Mouse (Mus musculus) neural tube, embryonic 10.5 days (tissue): ENCODE data around the gene Sort1.

ENCODE experiments used
- DNase-seq: peaks from one replicate; pipeline ENCODE4 v3.0.0-alpha.2; 2017; ENCODE audit warnings: low spot score; ENCODE audit errors: extremely low spot score

The Sort1 gene

DNA sequence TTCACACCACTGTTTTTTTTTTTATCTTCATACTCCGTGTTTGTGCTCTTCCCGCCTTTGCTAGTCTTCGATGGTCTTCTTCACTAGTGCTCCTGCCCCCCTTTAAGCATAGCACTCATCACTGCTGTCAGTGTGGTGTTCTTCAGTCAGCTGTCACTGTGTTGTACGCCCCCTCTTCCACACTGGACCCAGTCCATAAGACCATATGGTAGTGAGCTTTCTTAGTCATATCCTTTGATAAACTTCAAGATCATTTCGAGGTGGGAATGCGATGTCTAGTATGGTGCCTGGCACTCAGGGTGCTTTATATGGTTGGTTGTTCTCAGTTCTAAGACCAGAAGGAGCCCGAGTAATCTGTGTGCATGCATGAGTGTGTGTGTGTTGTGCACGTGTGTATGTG is 43.4 kb downstream of the Sort1 start:
- DNase-seq: no peak

GRCm38 (mm10) chr3:108327916-108328315 is 44.0 kb downstream of the Sort1 start:
- no peak for DNase-seq

- DNase-seq: no peak
Observed at GRCm38 (mm10) chr3:108328441-108328841, 44.6 kb downstream of the Sort1 start.

DNA sequence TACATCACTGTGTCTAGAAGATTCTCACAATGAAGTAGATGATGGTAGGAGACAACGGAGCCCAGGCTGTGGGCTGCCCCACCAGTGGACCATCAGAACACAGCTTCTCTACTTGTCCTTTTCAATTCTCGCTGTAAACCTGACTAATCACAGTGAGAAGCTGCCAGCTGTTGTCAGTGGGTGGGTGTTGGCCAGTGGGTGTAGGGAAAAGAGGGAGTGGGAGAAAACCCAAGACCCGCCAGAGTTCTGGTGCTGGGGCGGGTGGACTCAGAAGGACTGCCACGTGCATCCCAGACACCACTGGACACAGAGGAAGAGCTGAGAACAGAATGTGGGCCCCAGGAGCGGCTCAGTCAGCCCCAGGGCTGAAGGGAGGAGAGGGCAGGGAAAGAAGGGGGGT is 46.9 kb downstream of the Sort1 start:
- no peak for DNase-seq

DNA sequence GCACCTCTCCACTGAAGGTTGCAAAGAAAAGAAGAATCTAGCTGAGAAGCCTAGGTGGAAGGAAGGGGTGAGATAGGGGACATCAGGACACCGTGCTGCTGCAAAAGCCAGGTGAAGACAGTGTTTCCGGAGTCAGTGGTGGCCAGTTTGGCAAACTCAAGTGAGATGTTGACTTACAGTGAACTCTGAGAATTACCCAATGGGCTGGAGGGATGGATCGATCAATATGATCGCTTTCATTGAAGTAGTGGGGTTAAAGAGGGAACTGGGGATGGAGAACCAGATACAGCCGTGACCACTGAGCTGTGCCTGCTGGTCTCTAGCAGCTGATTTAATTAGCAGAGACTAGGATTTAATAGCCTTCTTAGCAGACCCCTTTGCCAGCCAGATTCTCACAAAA is 53.0 kb downstream of the Sort1 start:
- no peak for DNase-seq

- no peak for DNase-seq
Observed at GRCm38 (mm10) chr3:108341040-108341439, 57.2 kb downstream of the Sort1 start.

DNA sequence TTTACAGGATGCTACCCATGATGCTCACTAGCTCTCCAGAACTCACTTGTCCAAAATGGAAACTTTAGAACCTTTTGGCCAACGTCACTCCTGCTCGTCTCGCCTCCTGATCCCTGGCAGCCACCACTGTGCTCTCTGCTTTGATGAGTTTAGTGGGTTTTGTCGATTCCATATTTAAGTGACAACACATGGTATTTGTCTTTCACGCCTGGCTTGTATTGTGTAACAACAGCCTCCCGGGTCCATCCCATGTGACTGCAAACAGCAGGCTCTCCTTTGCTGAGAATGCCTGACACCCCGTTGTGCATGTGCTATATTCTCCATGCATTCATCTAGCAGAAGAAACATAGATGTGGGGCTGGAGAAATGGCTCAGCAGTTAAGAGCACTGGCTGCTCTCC is 58.3 kb downstream of the Sort1 start:
- no peak for DNase-seq

GRCm38 (mm10) chr3:108345855-108346254 is 62.0 kb downstream of the Sort1 start:
- DNase-seq: no peak

GRCm38 (mm10) chr3:108348376-108348775 is 64.5 kb downstream of the Sort1 start:
- no peak for DNase-seq

GRCm38 (mm10) chr3:108355245-108355644 is 71.4 kb downstream of the Sort1 start:
- no peak for DNase-seq

- no peak for DNase-seq
Observed at GRCm38 (mm10) chr3:108357051-108357450, 73.2 kb downstream of the Sort1 start.

DNA sequence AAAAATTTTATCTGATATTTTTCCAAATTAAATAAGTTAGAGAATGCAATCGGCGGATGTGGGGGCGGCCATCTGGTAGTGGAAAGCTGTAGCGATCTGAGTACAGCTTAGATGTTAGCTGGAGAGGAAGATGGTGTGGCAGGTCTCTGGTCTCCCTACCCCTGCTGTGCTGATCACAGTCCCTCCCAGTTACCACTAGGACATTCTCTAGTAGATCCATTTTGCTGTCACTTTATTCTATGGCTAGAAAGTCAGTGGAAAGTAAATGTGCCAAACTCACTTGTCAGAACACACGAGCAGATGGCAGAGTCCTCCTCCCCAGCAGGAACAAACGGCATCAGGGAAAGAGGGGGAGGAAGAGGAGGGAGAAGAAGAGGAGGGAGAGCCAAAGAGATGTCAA is 74.6 kb downstream of the Sort1 start:
- no peak for DNase-seq

GRCm38 (mm10) chr3:108360894-108361293 is 77.0 kb downstream of the Sort1 start:
- peak; percentile 41 for DNase-seq

DNA sequence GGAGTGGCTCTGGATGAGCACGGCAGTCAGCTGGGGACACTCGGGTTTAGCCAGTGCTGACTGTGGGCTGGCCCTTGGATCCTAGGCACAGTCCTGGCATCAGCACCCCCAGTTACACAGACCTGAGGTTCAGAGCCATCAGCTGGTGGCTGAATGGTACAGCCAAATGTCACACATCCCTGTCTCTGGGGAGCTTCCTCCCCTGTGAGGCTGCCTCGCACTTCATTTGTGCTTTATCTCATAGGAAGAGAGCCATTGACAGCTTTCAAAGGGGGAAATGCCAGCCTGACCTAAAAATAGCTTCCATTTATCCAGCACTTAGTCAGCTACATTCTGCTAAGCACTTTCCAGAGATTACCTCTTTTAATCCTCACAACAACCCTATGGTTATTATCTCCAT is 79.7 kb downstream of the Sort1 start:
- DNase-seq: no peak

- no peak for DNase-seq
Observed at GRCm38 (mm10) chr3:108364270-108364995, 80.6 kb downstream of the Sort1 start, which contains the start of gene Mybphl. Gene Mybphl, plus strand, starts transcription at chr3:108364911.

DNA sequence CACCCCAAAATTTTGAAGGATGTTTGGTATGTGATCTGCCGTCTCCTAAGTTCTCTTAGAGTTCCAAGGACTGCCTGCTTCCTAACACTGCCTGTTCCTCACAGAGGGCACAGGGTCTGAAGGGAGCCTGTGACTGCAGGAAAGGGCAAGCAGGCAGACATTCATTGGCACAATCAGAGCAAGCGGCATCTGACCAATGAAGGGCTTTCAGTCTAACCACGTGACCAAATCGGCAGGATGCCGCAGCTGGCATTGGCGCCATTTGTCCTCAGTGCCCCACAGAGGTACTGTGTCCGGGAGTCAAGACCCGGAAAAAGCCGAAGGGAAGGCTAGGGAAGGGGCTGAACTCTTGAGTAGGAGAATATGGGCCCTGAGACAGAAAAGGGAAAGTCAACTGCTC is 83.3 kb downstream of the Sort1 start:
- DNase-seq: no peak

GRCm38 (mm10) chr3:108367828-108368227 is 83.9 kb downstream of the Sort1 start:
- no peak for DNase-seq

- no peak for DNase-seq
Observed at GRCm38 (mm10) chr3:108368721-108369120, 84.8 kb downstream of the Sort1 start.

DNA sequence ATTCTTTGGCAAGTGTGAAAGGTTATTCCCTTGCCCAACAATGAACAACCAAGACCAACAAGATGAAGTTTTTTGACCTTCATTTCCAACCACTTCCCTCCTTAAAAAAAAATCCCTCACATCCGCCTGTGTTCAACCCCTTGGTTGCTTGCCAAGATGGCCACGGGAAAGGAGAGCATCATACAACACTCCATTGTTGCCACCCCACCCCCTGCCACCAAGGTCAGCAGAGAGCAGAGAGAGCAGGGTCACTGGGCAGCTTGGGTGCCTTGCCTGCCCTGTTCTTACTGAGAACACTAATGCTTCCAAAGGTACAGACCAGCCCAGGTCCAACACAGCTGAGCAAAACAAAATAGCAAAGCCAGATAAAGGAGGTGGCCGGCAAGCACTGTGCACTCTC is 88.4 kb downstream of the Sort1 start:
- DNase-seq: no peak

DNA sequence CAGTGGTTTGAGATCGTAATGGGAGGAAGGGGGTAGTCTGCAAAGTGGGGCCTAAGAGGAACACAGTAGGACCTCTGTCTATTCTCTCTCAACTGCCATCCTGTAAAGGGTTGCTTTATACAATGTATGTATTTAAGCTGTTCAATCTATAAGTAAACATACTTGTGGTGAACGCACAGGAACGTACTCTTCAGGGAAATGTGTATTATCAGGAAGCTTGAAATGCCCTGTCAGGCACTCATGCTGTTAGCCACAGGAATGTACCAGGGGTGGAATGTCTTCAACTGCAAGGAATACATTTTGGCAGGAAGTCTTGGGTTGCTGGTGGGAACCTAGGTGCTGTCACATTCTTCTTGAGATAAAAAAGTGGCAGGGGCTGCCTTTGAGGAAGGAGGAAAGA is 88.8 kb downstream of the Sort1 start:
- DNase-seq: no peak

DNA sequence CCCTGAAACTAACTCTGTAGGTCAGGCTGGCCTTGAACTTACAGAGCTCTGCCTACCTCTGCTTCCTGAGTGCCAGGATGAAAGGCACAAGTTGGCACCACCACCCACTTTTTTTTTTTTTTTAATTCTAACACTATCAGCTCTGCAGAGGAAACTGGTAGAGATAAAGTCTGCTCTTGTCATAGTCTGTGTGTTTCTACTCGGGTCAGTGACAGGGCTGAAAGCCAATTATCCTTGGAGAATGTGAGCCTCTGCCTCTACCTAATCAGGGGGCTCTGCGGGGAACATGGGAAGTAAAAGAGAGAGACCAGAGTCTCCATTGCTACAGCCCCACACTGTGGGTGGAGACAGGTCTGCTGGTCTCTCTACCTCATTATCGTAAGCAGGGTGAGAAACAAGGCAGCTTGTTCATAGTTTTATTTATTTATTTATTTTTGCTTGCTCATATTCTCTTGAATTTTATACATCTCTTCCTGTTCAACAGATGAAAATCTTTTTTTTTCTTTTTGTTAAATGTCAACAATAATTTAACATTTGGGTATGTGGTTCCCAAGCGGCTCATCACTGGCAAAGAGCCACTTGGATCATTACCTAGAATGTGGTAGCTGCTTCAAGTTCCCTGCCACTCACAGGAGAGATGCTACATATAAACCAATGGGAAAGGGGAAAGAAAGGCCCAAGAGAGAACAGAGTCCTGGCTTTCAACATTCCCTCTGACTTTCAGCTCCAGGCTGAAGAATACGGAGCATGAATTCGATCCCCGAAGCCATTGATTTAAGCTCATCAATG is 95.2 kb downstream of the Sort1 start:
- no peak for DNase-seq

- DNase-seq: no peak
Observed at GRCm38 (mm10) chr3:108380695-108381094, 96.8 kb downstream of the Sort1 start.
